Mouse (Mus musculus) CH12.LX (cell line): Measurements from ENCODE around the gene Cmya5. TPM values are rescaled to one million over a fixed set of nuclear protein-coding genes. Genes with fewer than 3 reads are reported as not detected.

Experiments used
- DNase-seq: peaks from one replicate; pipeline ENCODE4 v3.0.0-alpha.2; 2013; ENCODE audit errors: extremely low read depth
- H3K27ac ChIP-seq: 2 replicates; pipeline ENCODE4 v1.5.1; 2012; ENCODE audit warnings: low read depth, mild to moderate bottlenecking, control low read depth, moderate library complexity; ENCODE audit not compliant: insufficient read depth
- H3K27me3 ChIP-seq: replicated peaks from 2 replicates; pipeline ENCODE3; 2012; ENCODE audit warnings: inconsistent platforms
- H3K36me3 ChIP-seq, 2 experiments: replicated peaks in 1 of 2; 2 replicates each; pipeline versions ENCODE3 to v1.6.1; 2012; ENCODE audit warnings: inconsistent platforms in 1 of 2, low read length in 1 of 2, mild to moderate bottlenecking in 1 of 2, mixed read lengths in 1 of 2, moderate library complexity in 1 of 2; ENCODE audit not compliant: control insufficient read depth in 1 of 2, insufficient read depth in 1 of 2
- H3K4me1 ChIP-seq, 2 experiments: 2 replicates each; pipeline ENCODE4 v1.6.1; 2012; ENCODE audit warnings: inconsistent platforms in 1 of 2, moderate library complexity in 1 of 2; ENCODE audit not compliant: insufficient read depth in 2 of 2, control insufficient read depth in 1 of 2
- H3K4me2 ChIP-seq: 2 replicates; pipeline ENCODE4 v1.6.1; 2012; ENCODE audit warnings: low read depth, mild to moderate bottlenecking, control low read depth; ENCODE audit not compliant: poor library complexity, insufficient read depth, severe bottlenecking
- H3K4me3 ChIP-seq, 3 experiments: fragments of 150-350 bp in 1 of 3; sonication (generic) in 1 of 3; replicated peaks in 1 of 3; 2 replicates each; pipeline versions ENCODE3 to v1.5.1; 2011 to 2012; ENCODE audit warnings: low read depth in 2 of 3, low read length in 2 of 3, mild to moderate bottlenecking in 2 of 3, moderate library complexity in 2 of 3, control low read depth in 1 of 3, improper control_type of control experiment in 1 of 3, inconsistent platforms in 1 of 3, mixed read lengths in 1 of 3; ENCODE audit not compliant: poor library complexity in 1 of 3
- H3K79me2 ChIP-seq: replicated peaks from 2 replicates; pipeline ENCODE4 v1.6.1; 2012; ENCODE audit warnings: mild to moderate bottlenecking, moderate library complexity; ENCODE audit not compliant: control insufficient read depth, poor library complexity, insufficient read depth, severe bottlenecking; ENCODE audit errors: extremely low read depth
- H3K9ac ChIP-seq: 2 replicates; pipeline ENCODE4 v1.6.1; 2012; ENCODE audit warnings: low read depth, mild to moderate bottlenecking, control low read depth, moderate library complexity; ENCODE audit not compliant: insufficient read depth
- H3K9me3 ChIP-seq: replicated peaks from 2 replicates; pipeline ENCODE3; 2012; ENCODE audit warnings: low read length, inconsistent platforms, mixed read lengths
- BHLHE40 ChIP-seq: IDR thresholded peaks from 2 replicates; pipeline ENCODE4 v1.6.1; 2011; ENCODE audit warnings: mild to moderate bottlenecking, low read depth, low read length, improper control_type of control experiment
- CHD2 ChIP-seq: IDR thresholded peaks from 2 replicates; pipeline ENCODE4 v1.6.1; 2011; ENCODE audit warnings: low read length, improper control_type of control experiment
- CTCF ChIP-seq, 2 experiments: IDR thresholded peaks in 1 of 2; conservative IDR thresholded peaks in 1 of 2; 2 replicates each; pipeline ENCODE4 v1.5.1; 2011 to 2012; ENCODE audit warnings: low read depth in 2 of 2, low read length in 2 of 2, improper control_type of control experiment in 1 of 2, inconsistent platforms in 1 of 2, mild to moderate bottlenecking in 1 of 2, moderate library complexity in 1 of 2
- E2F4 ChIP-seq: IDR thresholded peaks from 2 replicates; pipeline ENCODE4 v1.6.1; 2011; ENCODE audit warnings: low read depth, low read length, improper control_type of control experiment; ENCODE audit not compliant: insufficient replicate concordance
- ELF1 ChIP-seq: IDR thresholded peaks from 2 replicates; pipeline ENCODE4 v1.6.1; 2014; ENCODE audit warnings: low read depth, mild to moderate bottlenecking, inconsistent platforms, low read length, improper control_type of control experiment
- EP300 ChIP-seq: IDR thresholded peaks from 2 replicates; pipeline ENCODE4 v1.6.1; 2011; ENCODE audit warnings: low read length, improper control_type of control experiment
- GABPA ChIP-seq: IDR thresholded peaks from 2 replicates; pipeline ENCODE4 v1.6.1; 2012; ENCODE audit warnings: low read depth, low read length, improper control_type of control experiment, inconsistent platforms; ENCODE audit not compliant: insufficient replicate concordance
- IRF4 ChIP-seq: IDR thresholded peaks from 2 replicates; pipeline ENCODE4 v1.6.1; 2014; ENCODE audit warnings: low read depth, mild to moderate bottlenecking, inconsistent platforms, low read length, improper control_type of control experiment
- KAT2A ChIP-seq: IDR thresholded peaks from 2 replicates; pipeline ENCODE4 v1.6.1; 2012; ENCODE audit warnings: low read length, improper control_type of control experiment, inconsistent platforms; ENCODE audit not compliant: insufficient replicate concordance
- MXI1 ChIP-seq: IDR thresholded peaks from 2 replicates; pipeline ENCODE4 v1.6.1; 2011; ENCODE audit warnings: mild to moderate bottlenecking, low read depth, low read length, improper control_type of control experiment
- NELFE ChIP-seq: IDR thresholded peaks from 2 replicates; pipeline ENCODE4 v1.6.1; 2011; ENCODE audit warnings: low read depth, low read length, improper control_type of control experiment
- NRF1 ChIP-seq: IDR thresholded peaks from 2 replicates; pipeline ENCODE4 v1.6.1; 2014; ENCODE audit warnings: low read depth, mild to moderate bottlenecking, inconsistent platforms, low read length, improper control_type of control experiment, moderate library complexity
- SIN3A ChIP-seq: IDR thresholded peaks from 2 replicates; pipeline ENCODE4 v1.6.1; 2012; ENCODE audit warnings: low read length, improper control_type of control experiment, inconsistent platforms
- TBP ChIP-seq: conservative IDR thresholded peaks from 2 replicates; pipeline ENCODE4 v1.6.1; 2011; ENCODE audit warnings: low read depth, low read length, improper control_type of control experiment
- TCF12 ChIP-seq: IDR thresholded peaks from 2 replicates; pipeline ENCODE4 v1.6.1; 2014; ENCODE audit warnings: low read depth, mild to moderate bottlenecking, inconsistent platforms, low read length, improper control_type of control experiment
- UBTF ChIP-seq: IDR thresholded peaks from 2 replicates; pipeline ENCODE4 v1.6.1; 2012; ENCODE audit warnings: low read depth, mild to moderate bottlenecking, inconsistent platforms, low read length, improper control_type of control experiment, moderate library complexity
- USF1 ChIP-seq: IDR thresholded peaks from 2 replicates; pipeline ENCODE4 v1.6.1; 2014; ENCODE audit warnings: low read depth, mild to moderate bottlenecking, inconsistent platforms, low read length, improper control_type of control experiment
- ZC3H11A ChIP-seq: IDR thresholded peaks from 2 replicates; pipeline ENCODE4 v1.6.1; 2012; ENCODE audit warnings: low read depth, mild to moderate bottlenecking, inconsistent platforms, low read length, improper control_type of control experiment
- ZMIZ1 ChIP-seq: IDR thresholded peaks from 2 replicates; pipeline ENCODE4 v1.6.1; 2012; ENCODE audit warnings: low read depth, mild to moderate bottlenecking, inconsistent platforms, low read length, improper control_type of control experiment
- dilution Hi-C: fragments of 300-500 bp; cut with MboI; formaldehyde crosslinking; loops from 2 replicates; pipeline ENCODE4 v1.14.3; 2020; ENCODE audit warnings: low sequenced_read_pairs; ENCODE audit not compliant: extremely low pct_unique_long_range_greater_than_20kb, extremely low pct_ligation_motif_present
- in situ Hi-C: fragments of 300-500 bp; cut with MboI; formaldehyde crosslinking; loops from 3 replicates; pipeline ENCODE4 v1.14.3; 2019; ENCODE audit warnings: low sequenced_read_pairs, low pct_ligation_motif_present, low pct_unique_long_range_greater_than_20kb, mixed read lengths
- polyA plus RNA-seq: library from polyadenylated mRNA; unstranded; fragments of >175 nt; gene quantifications from 2 replicates; pipeline ENCODE4 v1.2.1, GENCODE M21; 2012; ENCODE audit warnings: low read depth; ENCODE audit not compliant: insufficient read length
- total RNA-seq, 2 experiments: library from RNA; depleted of rRNA; stranded (reverse); fragments of 300-350 nt in 1 of 2; fragments of >200 nt in 1 of 2; gene quantifications; 2 replicates each; pipeline ENCODE4 v1.2.3; 2012 to 2014

The Cmya5 gene
- total and polyA plus RNA-seq, 3 experiments, result 0.19 to 0.59 (median 0.34) TPM

DNA sequence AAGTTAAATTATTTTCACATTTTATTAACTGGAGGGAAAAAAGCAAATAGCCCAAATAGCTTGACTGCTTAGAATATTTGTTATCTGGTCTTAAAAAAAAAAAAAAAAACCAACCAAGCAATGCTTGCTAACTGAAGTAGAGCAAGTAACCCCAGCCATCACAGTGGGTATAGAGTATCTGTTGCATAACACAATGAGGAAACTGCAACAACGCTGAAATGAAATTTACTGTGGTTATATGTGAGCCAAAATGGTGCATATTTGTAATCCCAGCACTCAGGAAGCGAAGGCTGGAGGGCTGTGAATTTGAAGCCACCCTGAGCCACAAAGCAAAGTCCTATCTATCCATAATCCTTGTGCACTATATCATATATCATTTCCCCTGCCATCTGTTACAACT lies 35.0 kb upstream of the Cmya5 start:
- no peaks in the 10 kb centered on the region for H3K9me3 ChIP-seq
- TF ChIP-seq ELF1 (no peak), IRF4 (no peak), BHLHE40 (no peak)
- no peak for DNase-seq
- in situ Hi-C loops, result no loop called here
- no peak overlapping the region for H3K4me2 ChIP-seq
- H3K4me3 ChIP-seq, result no peak overlapping the region
- H3K36me3 ChIP-seq, result peaks cover 26 to 59% of the 10 kb centered on the region in 2 experiments
- dilution Hi-C loops, result no loop called here
- H3K4me1 ChIP-seq, result peaks cover 5 to 35% of the 10 kb centered on the region in 2 experiments; a peak in 3 of 4 replicates
- no peaks in the 10 kb centered on the region for H3K27me3 ChIP-seq
- no peak overlapping the region for H3K9ac ChIP-seq
- H3K27ac ChIP-seq, result no peak overlapping the region
- peaks cover 38% of the 10 kb centered on the region for H3K79me2 ChIP-seq

DNA sequence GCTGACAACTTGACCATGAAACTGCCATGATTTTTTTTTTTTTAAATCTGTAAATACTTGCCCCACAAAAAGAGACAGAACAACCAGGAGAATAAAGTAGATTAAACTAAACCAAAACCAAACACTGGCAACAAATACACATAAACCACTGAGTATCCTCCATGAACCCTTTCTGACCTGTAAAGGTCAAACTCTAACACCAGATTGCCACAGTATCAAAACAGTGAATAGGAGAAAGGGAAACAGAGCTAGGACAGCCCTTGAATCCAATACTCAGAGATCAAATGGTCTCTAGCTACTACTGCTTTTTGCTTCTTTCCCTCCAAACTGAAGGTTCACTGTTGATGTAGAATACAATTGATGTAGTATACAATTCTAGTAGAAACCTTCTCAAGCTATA lies 33.0 kb upstream of the Cmya5 start:
- dilution Hi-C loops, result no loop called here
- H3K4me1 ChIP-seq, result peaks cover 5 to 35% of the 10 kb centered on the region in 2 experiments; a peak in 3 of 4 replicates
- in situ Hi-C loops, result no loop called here

DNA sequence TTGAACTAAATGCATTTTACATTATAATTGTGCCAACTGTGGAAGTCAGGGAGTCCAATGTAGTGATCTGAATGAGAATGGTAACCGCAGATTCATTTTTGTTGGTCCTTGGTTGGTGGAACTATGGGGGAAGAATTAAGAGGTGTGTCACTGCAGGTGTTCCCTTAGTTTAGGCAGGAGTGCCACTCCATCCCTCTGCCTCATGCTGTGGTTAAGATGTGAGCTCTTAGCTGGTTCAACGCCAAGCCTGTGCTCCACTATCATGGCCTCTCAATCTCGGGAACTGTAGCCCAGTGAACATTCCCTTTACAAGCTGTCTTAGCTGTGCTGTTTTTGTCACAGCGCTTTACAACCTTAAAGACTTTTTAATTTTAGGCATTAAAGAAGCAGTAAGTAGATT lies 18.8 kb upstream of the Cmya5 start:
- Histone ChIP-seq H3K4me1 (no peaks in the 10 kb centered on the region), H3K4me3 (no peak overlapping the region), H3K27me3 (no peaks in the 10 kb centered on the region), H3K4me2 (no peak overlapping the region), H3K9ac (no peak overlapping the region), H3K9me3 (peaks cover 4% of the 10 kb centered on the region), H3K27ac (no peak overlapping the region), H3K79me2 (no peaks in the 10 kb centered on the region), H3K36me3 (peaks cover 31 to 56% of the 10 kb centered on the region in 2 experiments)
- DNase-seq, result no peak
- dilution Hi-C loops, result no loop called here
- no peak for TF ChIP-seq MXI1
- in situ Hi-C loops, result no loop called here

More for the DNA sequence above, 33.0 kb upstream of the Cmya5 start:
- no peak overlapping the region for H3K9ac ChIP-seq
- no peaks in the 10 kb centered on the region for H3K9me3 ChIP-seq
- peaks cover 32% of the 10 kb centered on the region for H3K79me2 ChIP-seq
- no peak overlapping the region for H3K4me2 ChIP-seq
- no peaks in the 10 kb centered on the region for H3K27me3 ChIP-seq
- no peak overlapping the region for H3K4me3 ChIP-seq
- no peak overlapping the region for H3K27ac ChIP-seq
- DNase-seq, result no peak
- TF ChIP-seq KAT2A (no peak), IRF4 (no peak), TBP (no peak), ELF1 (no peak), UBTF (no peak), CTCF (conservative IDR thresholded peaks at IDR 0.05 in 1 of 2, IDR thresholded peaks at IDR 0.05 in 1 of 2; ENCODE audit: low read depth in 2 of 2, low read length in 2 of 2) (no peak), SIN3A (no peak), E2F4 (no peak), ZC3H11A (no peak), EP300 (no peak), NELFE (no peak), TCF12 (no peak), CHD2 (no peak), GABPA (no peak), ZMIZ1 (no peak), USF1 (no peak), NRF1 (no peak), MXI1 (no peak)
- TF ChIP-seq, all 38 proteins: peak for 0
- H3K36me3 ChIP-seq, result peaks cover 24 to 59% of the 10 kb centered on the region in 2 experiments
